Mouse (Mus musculus) G1E (cell line): Measurements from ENCODE around the gene Cfap46.

Experiments used
- CTCF ChIP-seq: IDR thresholded peaks from 2 replicates; pipeline ENCODE4 v1.5.1; 2012; ENCODE audit warnings: low read depth, low read length, inconsistent platforms, mixed read lengths
- GATA1 ChIP-seq: IDR thresholded peaks from 2 replicates; pipeline ENCODE4 v1.6.1; 2012; ENCODE audit warnings: borderline replicate concordance, low read length, inconsistent platforms, mixed read lengths
- TAL1 ChIP-seq: conservative IDR thresholded peaks from 2 replicates; pipeline ENCODE4 v1.6.1; 2012; ENCODE audit warnings: low read depth, low read length, inconsistent platforms, mixed read lengths

DNA sequence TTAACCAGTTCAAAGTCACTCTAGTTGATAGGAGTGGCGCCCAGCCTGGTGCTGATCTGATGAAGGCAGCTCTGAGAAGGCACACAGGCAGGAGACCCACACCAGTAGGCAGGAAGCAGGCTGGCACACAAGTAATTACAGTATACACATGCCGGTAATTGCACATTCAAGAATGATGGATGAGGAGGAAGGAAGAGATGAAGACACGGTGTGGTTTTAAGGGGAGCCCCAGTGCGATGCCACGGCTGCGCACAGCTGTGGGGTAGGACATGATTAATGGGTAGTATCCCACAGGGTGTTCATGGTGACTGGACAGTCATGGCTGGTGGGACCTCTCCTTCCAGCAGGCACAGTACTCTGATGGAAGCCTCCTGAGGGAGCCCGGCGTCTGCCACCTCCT, 117.1 kb downstream of the Cfap46 start:
- TF ChIP-seq CTCF (no peak), GATA1 (no peak), TAL1 (no peak)
